Mouse (Mus musculus) neural tube, embryonic 12.5 days (tissue): ENCODE measurements at regions not wholly inside any gene's neighbourhood (a gene's known extent, or its start where the extent isn't known, plus 50 kb on each side); places are given as distances from the start of the nearest gene placed in this dataset.

Experiments
- ATAC-seq: fragments of 200-750 bp; cut with Nextera tagmentation; 2 replicates; pipeline ENCODE4 v1.8.0; 2017; ENCODE audit warnings: low read depth, mild to moderate bottlenecking, moderate TSS enrichment, moderate library complexity; ENCODE audit not compliant: low FRiP score
- H3K27ac ChIP-seq: fragments of 300-500 bp; sonication (generic); 2 replicates; pipeline ENCODE4 v1.5.1; 2016
- H3K27me3 ChIP-seq: fragments of 300-500 bp; sonication (generic); replicated peaks from 2 replicates; pipeline ENCODE4 v1.6.1; 2016; ENCODE audit warnings: mild to moderate bottlenecking
- H3K36me3 ChIP-seq: fragments of 300-500 bp; sonication (generic); 2 replicates; pipeline ENCODE4 v1.6.1; 2016; ENCODE audit warnings: mild to moderate bottlenecking
- H3K4me1 ChIP-seq: fragments of 300-500 bp; sonication (generic); 2 replicates; pipeline ENCODE4 v1.6.1; 2016
- H3K4me2 ChIP-seq: fragments of 300-500 bp; sonication (generic); replicated peaks from 2 replicates; pipeline ENCODE4 v1.6.1; 2016; ENCODE audit warnings: mild to moderate bottlenecking
- H3K4me3 ChIP-seq: fragments of 300-500 bp; sonication (generic); 2 replicates; pipeline ENCODE4 v1.5.1; 2016
- H3K9ac ChIP-seq: fragments of 300-500 bp; sonication (generic); 2 replicates; pipeline ENCODE4 v1.6.1; 2016; ENCODE audit warnings: mild to moderate bottlenecking
- H3K9me3 ChIP-seq: fragments of 300-500 bp; sonication (generic); 2 replicates; pipeline ENCODE4 v1.6.1; 2016; ENCODE audit warnings: mild to moderate bottlenecking
- WGBS: fragments of 180-500 bp; shearing (Covaris S2); methylation state at CpG from one replicate; pipeline ENCODE4 v1.1.7; 2016; 5-methylcytosine and 5-hydroxymethylcytosine counted together

DNA sequence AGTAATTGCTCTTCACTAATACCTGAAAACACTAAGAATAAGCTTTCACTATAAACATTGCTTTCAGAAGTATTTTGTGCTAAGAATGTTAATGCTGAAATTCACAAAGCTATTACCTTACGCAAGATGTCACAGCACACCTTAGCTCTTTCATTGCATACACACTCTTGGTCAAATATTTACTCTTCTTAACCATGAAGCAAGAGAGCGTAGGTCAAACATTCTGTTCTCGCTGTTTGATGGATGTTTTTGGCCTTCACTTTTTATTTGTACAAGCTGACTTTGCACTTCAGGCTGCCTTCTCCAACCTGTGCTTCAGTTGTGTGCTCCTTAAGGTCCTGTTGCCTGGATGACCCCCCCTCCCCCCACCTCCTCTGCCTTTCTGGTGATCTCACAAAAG, 212.8 kb upstream of the Chrm2 start:
- H3K4me3 ChIP-seq: no peak overlapping the region
- H3K36me3 ChIP-seq: no peaks in the 10 kb centered on the region
- no peaks in the 10 kb centered on the region for H3K4me1 ChIP-seq
- H3K27ac ChIP-seq: no peak overlapping the region
- WGBS: 93% methylated on average over 3 of the region's 3 CpGs
- H3K27me3 ChIP-seq: no peaks in the 10 kb centered on the region
- ATAC-seq: no peak
- no peak overlapping the region for H3K9ac ChIP-seq
- H3K4me2 ChIP-seq: no peak overlapping the region
- H3K9me3 ChIP-seq: no peaks in the 10 kb centered on the region

GRCm38 (mm10) chr6:36179895-36180294, 208.0 kb upstream of the Chrm2 start:
- Histone ChIP-seq H3K4me3 (no peak overlapping the region), H3K4me2 (no peak overlapping the region), H3K4me1 (0 out of 2 replicates have a peak, but pooled peaks cover 4% of the 10 kb centered on the region), H3K27me3 (no peaks in the 10 kb centered on the region), H3K36me3 (no peaks in the 10 kb centered on the region), H3K9ac (no peak overlapping the region), H3K9me3 (no peaks in the 10 kb centered on the region), H3K27ac (no peak overlapping the region)
- ATAC-seq: no peak
- 88% methylated on average over 3 of the region's 3 CpGs for WGBS

DNA sequence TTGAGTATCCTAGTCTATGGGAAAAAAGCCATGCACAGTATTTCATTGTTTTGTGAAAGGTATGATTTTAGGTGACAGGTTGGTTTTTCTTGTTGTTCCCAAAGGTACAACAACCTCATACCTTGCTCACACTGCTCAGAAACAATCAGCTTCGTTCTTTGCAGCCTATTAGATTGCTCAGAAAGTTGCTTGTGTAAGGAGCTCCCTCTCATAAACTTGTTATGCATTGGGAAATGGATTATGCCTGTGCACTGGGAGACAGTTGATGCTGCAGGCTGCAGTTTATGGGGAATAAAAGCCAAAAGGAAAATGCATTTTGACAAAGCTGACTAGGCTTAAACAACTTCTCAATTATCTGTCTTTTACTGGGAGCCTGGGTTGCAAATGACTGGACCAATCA, 205.2 kb upstream of the Chrm2 start:
- Histone ChIP-seq H3K27ac (no peak overlapping the region), H3K9ac (no peak overlapping the region), H3K36me3 (no peaks in the 10 kb centered on the region), H3K9me3 (no peaks in the 10 kb centered on the region), H3K4me3 (no peak overlapping the region), H3K4me2 (no peak overlapping the region), H3K4me1 (0 out of 2 replicates have a peak, but pooled peaks cover 4% of the 10 kb centered on the region), H3K27me3 (no peaks in the 10 kb centered on the region)
- 58% methylated on average over 1 of the region's 1 CpGs for WGBS
- ATAC-seq: no peak; the same call in 1 of the 2 replicates

GRCm38 (mm10) chr6:36206666-36207065, 181.2 kb upstream of the Chrm2 start:
- Histone ChIP-seq H3K9me3 (no peaks in the 10 kb centered on the region), H3K27ac (no peak overlapping the region), H3K36me3 (no peaks in the 10 kb centered on the region), H3K4me2 (no peak overlapping the region), H3K4me3 (no peak overlapping the region), H3K27me3 (no peaks in the 10 kb centered on the region), H3K4me1 (no peaks in the 10 kb centered on the region), H3K9ac (no peak overlapping the region)
- no peak for ATAC-seq
- 87% methylated on average over 2 of the region's 2 CpGs for WGBS

DNA sequence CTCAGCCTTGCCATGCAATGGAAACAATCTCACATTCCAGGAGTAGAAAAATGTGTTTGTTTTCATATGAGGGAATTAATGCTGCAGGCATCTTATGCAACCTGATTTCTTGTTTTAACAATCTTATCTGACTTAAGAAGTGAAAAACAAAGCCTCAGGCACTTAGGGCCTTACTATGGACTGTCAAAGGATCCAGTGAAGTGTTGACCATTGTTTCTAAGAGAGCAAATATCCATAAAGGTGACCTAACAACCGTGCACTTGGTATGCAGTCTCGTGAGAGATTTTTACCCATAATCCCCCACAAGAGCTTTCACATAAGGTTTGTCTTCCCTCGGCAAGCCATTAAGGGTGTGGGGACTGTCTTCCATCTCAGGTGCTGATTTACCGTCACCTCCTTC, 166.6 kb upstream of the Chrm2 start:
- no peak overlapping the region for H3K27ac ChIP-seq
- no peaks in the 10 kb centered on the region for H3K27me3 ChIP-seq
- no peak overlapping the region for H3K9ac ChIP-seq
- no peaks in the 10 kb centered on the region for H3K4me1 ChIP-seq
- no peak for ATAC-seq
- no peaks in the 10 kb centered on the region for H3K36me3 ChIP-seq
- 87% methylated on average over 4 of the region's 4 CpGs for WGBS
- no peak overlapping the region for H3K4me2 ChIP-seq
- H3K9me3 ChIP-seq: no peaks in the 10 kb centered on the region
- no peak overlapping the region for H3K4me3 ChIP-seq

- Histone ChIP-seq H3K4me2 (no peak overlapping the region), H3K9me3 (no peaks in the 10 kb centered on the region), H3K27ac (no peak overlapping the region), H3K36me3 (no peaks in the 10 kb centered on the region), H3K9ac (no peak overlapping the region), H3K4me1 (no peaks in the 10 kb centered on the region), H3K4me3 (no peak overlapping the region), H3K27me3 (no peaks in the 10 kb centered on the region)
- 81% methylated on average over 1 of the region's 1 CpGs for WGBS
- no peak for ATAC-seq
These were observed 153.4 kb upstream of the Chrm2 start for GRCm38 (mm10) chr6:36234438-36234837.

- no peaks in the 10 kb centered on the region for H3K4me1 ChIP-seq
- 72% methylated on average over 3 of the region's 3 CpGs for WGBS
- no peaks in the 10 kb centered on the region for H3K9me3 ChIP-seq
- no peaks in the 10 kb centered on the region for H3K36me3 ChIP-seq
- no peaks in the 10 kb centered on the region for H3K27me3 ChIP-seq
- no peak overlapping the region for H3K4me2 ChIP-seq
- no peak overlapping the region for H3K4me3 ChIP-seq
- H3K9ac ChIP-seq: no peak overlapping the region
- H3K27ac ChIP-seq: no peak overlapping the region
- no peak for ATAC-seq
These were observed 140.9 kb upstream of the Chrm2 start for GRCm38 (mm10) chr6:36247027-36247426.

DNA sequence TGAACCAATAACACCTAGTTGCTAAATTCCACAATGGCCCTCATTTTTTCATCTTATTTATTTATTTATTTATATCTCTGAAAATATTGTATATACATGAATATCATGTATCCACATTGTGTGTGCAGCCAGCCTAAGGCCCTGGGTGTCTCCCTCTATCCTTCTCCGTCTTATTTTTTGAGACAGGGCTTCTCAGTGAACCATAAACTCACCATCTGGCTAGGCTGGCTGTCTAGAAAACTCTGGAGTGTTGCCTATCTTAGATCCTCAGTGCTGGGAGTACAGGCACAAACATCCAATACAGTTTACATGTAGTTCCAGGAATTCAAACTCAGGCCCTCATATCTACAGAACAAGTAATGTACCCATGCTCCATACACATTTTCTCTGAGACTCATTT, 139.7 kb upstream of the Chrm2 start:
- H3K9me3 ChIP-seq: no peaks in the 10 kb centered on the region
- H3K4me2 ChIP-seq: no peak overlapping the region
- H3K27ac ChIP-seq: no peak overlapping the region
- H3K27me3 ChIP-seq: no peaks in the 10 kb centered on the region
- 84% methylated on average over 1 of the region's 1 CpGs for WGBS
- H3K9ac ChIP-seq: no peak overlapping the region
- H3K4me3 ChIP-seq: no peak overlapping the region
- no peaks in the 10 kb centered on the region for H3K4me1 ChIP-seq
- H3K36me3 ChIP-seq: no peaks in the 10 kb centered on the region
- ATAC-seq: no peak

DNA sequence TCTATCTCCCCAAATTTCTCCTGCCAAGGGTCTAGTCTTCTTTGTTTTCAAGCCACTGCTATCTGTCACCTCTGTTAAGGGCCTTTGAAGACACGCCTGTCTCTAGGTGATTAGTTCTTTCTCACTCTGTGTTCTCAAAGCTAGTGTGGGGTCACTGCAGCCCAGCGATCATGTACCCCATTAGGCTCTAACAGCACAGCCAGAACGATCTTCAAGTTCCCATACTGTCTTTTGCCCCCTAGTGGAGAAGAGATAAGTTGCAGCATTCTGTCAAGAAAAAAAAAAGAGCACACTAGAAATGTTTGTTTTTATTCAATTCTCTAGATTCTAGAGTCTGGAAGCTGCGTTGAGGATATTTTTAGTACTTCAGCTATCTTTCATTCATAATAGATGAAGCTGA, 138.8 kb upstream of the Chrm2 start:
- no peak for ATAC-seq
- Histone ChIP-seq H3K9me3 (no peaks in the 10 kb centered on the region), H3K27me3 (no peaks in the 10 kb centered on the region), H3K4me1 (no peaks in the 10 kb centered on the region), H3K4me3 (no peak overlapping the region), H3K9ac (no peak overlapping the region), H3K4me2 (no peak overlapping the region), H3K27ac (no peak overlapping the region), H3K36me3 (no peaks in the 10 kb centered on the region)
- 32% methylated on average over 4 of the region's 4 CpGs for WGBS

- H3K4me3 ChIP-seq: no peak overlapping the region
- ATAC-seq: no peak
These were observed 121.0 kb upstream of the Chrm2 start for GRCm38 (mm10) chr6:36266717-36267402.

GRCm38 (mm10) chr6:36286664-36287063, 101.2 kb upstream of the Chrm2 start:
- Histone ChIP-seq H3K4me1 (no peaks in the 10 kb centered on the region), H3K4me2 (no peak overlapping the region), H3K9me3 (no peaks in the 10 kb centered on the region), H3K27ac (no peak overlapping the region), H3K36me3 (no peaks in the 10 kb centered on the region), H3K4me3 (no peak overlapping the region), H3K9ac (no peak overlapping the region), H3K27me3 (no peaks in the 10 kb centered on the region)
- 82% methylated on average over 10 of the region's 10 CpGs for WGBS
- no peak for ATAC-seq

More at GRCm38 (mm10) chr6:36266717-36267402, 121.0 kb upstream of the Chrm2 start:
- 88% methylated on average over 10 of the region's 10 CpGs for WGBS
- H3K9ac ChIP-seq: no peak overlapping the region
- H3K9me3 ChIP-seq: no peaks in the 10 kb centered on the region
- H3K27ac ChIP-seq: no peak overlapping the region
- no peaks in the 10 kb centered on the region for H3K27me3 ChIP-seq
- no peaks in the 10 kb centered on the region for H3K36me3 ChIP-seq
- H3K4me1 ChIP-seq: no peaks in the 10 kb centered on the region
- no peak overlapping the region for H3K4me2 ChIP-seq

- Histone ChIP-seq H3K4me2 (no peak overlapping the region), H3K9ac (no peak overlapping the region), H3K36me3 (no peaks in the 10 kb centered on the region), H3K27ac (no peak overlapping the region), H3K4me3 (no peak overlapping the region), H3K4me1 (no peaks in the 10 kb centered on the region), H3K9me3 (no peaks in the 10 kb centered on the region), H3K27me3 (no peaks in the 10 kb centered on the region)
- ATAC-seq: no peak
- 74% methylated on average over 1 of the region's 1 CpGs for WGBS
These were observed 74.3 kb upstream of the Chrm2 start for GRCm38 (mm10) chr6:36313586-36313985.
